Mouse (Mus musculus): ENCODE data around the gene Ptprd.

GRCm38 (mm10) chr4:77743391-77743790 lies 468.4 kb downstream of the Ptprd start:
- no peak for TF ChIP-seq CTCF (IDR thresholded peaks at IDR 0.05; ENCODE audit: control insufficient read depth, insufficient read depth, insufficient read length)
- no peak for TF ChIP-seq USF1 (IDR thresholded peaks at IDR 0.05; ENCODE audit: low read depth)
- no peak for TF ChIP-seq MYOD1 (IDR thresholded peaks at IDR 0.05; ENCODE audit: control insufficient read depth, insufficient read length, low read depth)
- no peak for TF ChIP-seq MAX (IDR thresholded peaks at IDR 0.05)
- TF ChIP-seq CEBPB (IDR thresholded peaks at IDR 0.05; ENCODE audit: low read depth): no peak
- no peak for TF ChIP-seq MYOG (IDR thresholded peaks at IDR 0.05; ENCODE audit: control insufficient read depth, extremely low read depth, insufficient read length)
- TF ChIP-seq FOSL1 (IDR thresholded peaks at IDR 0.05; ENCODE audit: insufficient read depth, low read length, poor library complexity, severe bottlenecking): no peak
